Mouse (Mus musculus) left cerebral cortex, adult 2 months (tissue): ENCODE measurements around the gene Gpx7. TPM values are rescaled to one million over a fixed set of nuclear protein-coding genes. Genes with fewer than 3 reads are reported as not detected.
A peak's percentile ranks its signal among the peaks of the same experiment; 100 is the strongest.

Experiments used
- DNase-seq, 2 experiments: peaks; one replicate each; pipeline ENCODE4 v3.0.0; 2021 to 2022; ENCODE audit warnings: low spot score in 2 of 2, mixed read lengths in 1 of 2; ENCODE audit errors: extremely low spot score in 1 of 2
- H3K27ac ChIP-seq: fragments of 200-600 bp; 2 replicates; pipeline ENCODE4 v1.8.1; 2022
- H3K4me3 ChIP-seq: fragments of 200-600 bp; 2 replicates; pipeline ENCODE4 v1.8.1; 2022
- CTCF ChIP-seq: fragments of 200-600 bp; IDR thresholded peaks from 2 replicates; pipeline ENCODE4 v1.8.1; 2022; ENCODE audit warnings: antibody characterized with exemption, mild to moderate bottlenecking, moderate library complexity
- intact Hi-C: fragments of 180-260 bp; cut with DNase I; formaldehyde crosslinking; loops from one replicate; pipeline ENCODE4 v1.15.1; 2025
- total RNA-seq, 2 experiments: library from RNA; stranded (reverse); gene quantifications; 2 replicates each; pipeline ENCODE4 v1.2.3; 2021

The Gpx7 gene
- total RNA-seq, 2 experiments from 2014 or later, result 4.7 to 4.8 TPM

GRCm38 (mm10) chr4:108427719-108428340 is 21.1 kb upstream of the Gpx7 start:
- H3K4me3 ChIP-seq, result no peak overlapping the region
- no peak overlapping the region for H3K27ac ChIP-seq
- intact Hi-C loops, result no loop called here
- no peak for TF ChIP-seq CTCF
- DNase-seq, result no peak

- no peak for DNase-seq
- Histone ChIP-seq H3K4me3 (no peak overlapping the region), H3K27ac (no peak overlapping the region)
- no peak for TF ChIP-seq CTCF
- intact Hi-C loops, result no loop called here
Measured at GRCm38 (mm10) chr4:108424587-108424986, 17.8 kb upstream of the Gpx7 start.

DNA sequence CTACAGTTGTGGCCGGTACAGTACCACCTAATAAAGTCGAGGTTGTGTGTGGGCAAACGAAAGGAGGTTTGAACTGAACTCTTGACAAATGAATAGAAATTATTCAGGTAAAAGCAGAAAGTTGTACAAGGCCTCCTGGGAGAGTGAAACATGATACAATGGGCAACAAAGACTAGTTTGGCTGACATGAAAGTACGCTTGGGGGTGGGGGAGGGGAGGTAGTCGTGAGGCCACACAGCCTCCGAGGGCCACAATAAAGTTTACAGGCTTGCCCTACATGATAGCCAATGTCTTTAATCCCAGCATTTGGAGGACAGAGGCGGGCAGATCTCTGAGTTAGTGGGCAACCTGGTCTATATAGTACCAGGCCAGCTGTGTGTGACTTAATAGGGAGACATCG is 860 bp upstream of the Gpx7 start:
- Histone ChIP-seq H3K27ac (no peak overlapping the region), H3K4me3 (no peak overlapping the region)
- TF ChIP-seq CTCF, result no peak
- intact Hi-C loops, result no loop called here
- DNase-seq, result no peak

DNA sequence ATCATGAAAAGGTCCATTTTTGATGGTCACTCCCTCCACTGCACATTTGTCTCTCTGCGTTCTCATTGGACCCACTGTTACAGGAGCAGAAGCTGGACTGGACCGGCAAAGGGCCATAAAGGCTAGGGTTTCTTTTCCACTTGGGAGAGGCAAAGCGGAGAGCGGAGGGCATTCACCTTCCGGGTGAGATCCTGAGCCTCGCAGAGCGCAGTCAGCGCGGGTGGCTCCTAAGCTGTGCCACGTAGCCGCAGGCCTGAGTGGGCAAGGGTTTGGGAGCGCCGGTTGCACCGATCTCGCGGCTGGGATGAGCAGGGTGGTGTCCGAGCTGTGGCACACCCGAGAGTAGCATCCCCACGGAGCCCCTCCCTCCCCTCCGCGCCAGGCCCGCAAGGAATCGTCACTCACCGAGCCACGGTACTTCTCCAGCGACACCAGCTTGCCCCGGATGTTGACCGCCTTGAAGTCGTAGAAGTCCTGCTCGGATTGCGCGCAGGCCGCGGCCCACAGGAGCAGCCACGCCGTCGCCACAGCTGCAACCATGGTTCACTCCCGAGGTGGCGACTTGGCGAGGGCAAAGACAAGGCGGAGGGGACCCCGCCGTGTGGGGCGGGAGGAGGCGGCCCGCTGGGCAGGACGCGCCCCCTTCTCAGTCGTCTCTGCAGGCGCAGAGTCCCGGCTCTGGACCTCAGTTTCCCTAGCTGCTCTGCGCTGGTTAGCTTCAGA is 462 bp downstream of the Gpx7 start:
- DNase-seq, result peak; percentile 69 to 70
- intact Hi-C loops, result loop anchor here (1.0 kb wide), 1 partner anchor 54 kb away; no protein-coding TSS in a partner anchor
- H3K4me3 ChIP-seq, result peak overlapping the region; percentile 68
- TF ChIP-seq CTCF, result no peak
- peak overlapping the region; percentile 63 for H3K27ac ChIP-seq

- H3K27ac ChIP-seq, result peak overlapping the region; percentile 63
- no peak for TF ChIP-seq CTCF
- no peak for DNase-seq
- intact Hi-C loops, result loop anchor here (1.0 kb wide), 1 partner anchor 55 kb away; no protein-coding TSS in a partner anchor
- H3K4me3 ChIP-seq, result peak overlapping the region; percentile 68
Measured at GRCm38 (mm10) chr4:108405766-108406137, 1.0 kb downstream of the Gpx7 start.

DNA sequence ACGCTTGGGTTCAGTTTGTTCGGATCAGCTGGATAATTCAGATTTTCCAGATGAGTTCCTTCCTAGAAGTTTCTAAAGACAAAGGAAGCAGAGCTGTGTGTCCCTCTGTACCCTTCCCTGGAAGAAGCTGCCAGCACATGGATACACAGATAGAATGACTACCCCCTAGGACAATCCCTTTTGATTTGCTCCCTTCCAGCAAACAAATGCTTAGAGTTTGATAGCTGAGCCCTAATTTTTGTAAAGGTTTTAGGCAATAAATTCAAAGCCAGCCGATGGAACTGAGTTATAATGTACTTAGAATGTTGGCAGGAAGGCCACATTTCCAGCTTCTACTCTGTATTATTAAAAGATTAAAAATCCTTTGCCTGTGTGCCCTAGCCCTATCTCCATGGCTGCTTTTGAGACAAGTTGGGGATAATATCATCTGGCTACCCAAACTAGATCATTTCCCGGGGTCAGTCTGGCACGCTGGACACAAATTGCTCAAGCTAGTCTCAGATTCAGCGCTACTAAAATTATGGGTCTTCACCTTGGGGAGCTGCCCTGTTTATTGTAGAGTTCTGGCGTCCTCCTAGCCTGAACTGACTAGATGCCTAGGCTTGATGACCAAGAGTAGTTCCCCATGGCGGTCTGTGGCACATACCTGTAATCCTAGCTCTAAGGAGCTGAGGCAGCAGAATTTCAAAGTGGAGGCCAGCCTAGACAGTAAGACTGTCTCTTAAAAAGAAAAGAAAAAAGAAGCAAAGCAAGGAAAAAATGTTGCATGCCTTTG is 2.7 kb downstream of the Gpx7 start:
- intact Hi-C loops, result no loop called here
- DNase-seq, result no peak
- Histone ChIP-seq H3K4me3 (no peak overlapping the region), H3K27ac (no peak overlapping the region)
- TF ChIP-seq CTCF, result no peak

- no peak for TF ChIP-seq CTCF
- no peak overlapping the region for H3K27ac ChIP-seq
- intact Hi-C loops, result no loop called here
- no peak overlapping the region for H3K4me3 ChIP-seq
- no peak for DNase-seq
Measured at GRCm38 (mm10) chr4:108400395-108400794, 6.4 kb downstream of the Gpx7 start.

GRCm38 (mm10) chr4:108394236-108394635 is 12.5 kb downstream of the Gpx7 start:
- no peak overlapping the region for H3K4me3 ChIP-seq
- no peak for DNase-seq
- intact Hi-C loops, result no loop called here

GRCm38 (mm10) chr4:108392558-108392957 is 14.2 kb downstream of the Gpx7 start:
- TF ChIP-seq CTCF, result no peak
- Histone ChIP-seq H3K4me3 (no peak overlapping the region), H3K27ac (no peak overlapping the region)
- intact Hi-C loops, result no loop called here
- DNase-seq, result no peak

More at GRCm38 (mm10) chr4:108394236-108394635, 12.5 kb downstream of the Gpx7 start:
- TF ChIP-seq CTCF, result no peak
- H3K27ac ChIP-seq, result no peak overlapping the region

DNA sequence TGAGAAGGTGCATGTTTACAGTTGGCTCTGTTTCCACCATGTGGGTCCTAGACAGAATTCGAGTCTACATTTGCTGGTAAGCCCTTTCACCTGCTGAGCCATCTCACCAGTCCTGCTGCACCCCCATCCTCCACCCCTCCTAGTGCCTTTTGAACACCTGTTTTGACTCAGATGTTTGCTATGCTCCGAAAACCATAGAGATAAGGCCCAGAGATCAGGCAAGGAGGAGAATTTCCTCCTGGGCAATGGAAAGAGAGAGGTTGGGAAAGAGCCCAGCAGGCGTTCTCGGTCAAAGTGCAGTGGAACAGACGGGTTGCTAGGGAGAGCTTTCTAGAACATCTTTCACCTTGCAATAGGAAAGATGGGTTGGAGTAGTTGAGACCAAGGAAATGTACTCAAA is 15.6 kb downstream of the Gpx7 start:
- Histone ChIP-seq H3K27ac (no peak overlapping the region), H3K4me3 (no peak overlapping the region)
- no peak for TF ChIP-seq CTCF
- intact Hi-C loops, result no loop called here
- DNase-seq, result no peak

GRCm38 (mm10) chr4:108388741-108389140 is 18.0 kb downstream of the Gpx7 start:
- Histone ChIP-seq H3K27ac (no peak overlapping the region), H3K4me3 (no peak overlapping the region)
- intact Hi-C loops, result no loop called here
- DNase-seq, result no peak
- no peak for TF ChIP-seq CTCF

DNA sequence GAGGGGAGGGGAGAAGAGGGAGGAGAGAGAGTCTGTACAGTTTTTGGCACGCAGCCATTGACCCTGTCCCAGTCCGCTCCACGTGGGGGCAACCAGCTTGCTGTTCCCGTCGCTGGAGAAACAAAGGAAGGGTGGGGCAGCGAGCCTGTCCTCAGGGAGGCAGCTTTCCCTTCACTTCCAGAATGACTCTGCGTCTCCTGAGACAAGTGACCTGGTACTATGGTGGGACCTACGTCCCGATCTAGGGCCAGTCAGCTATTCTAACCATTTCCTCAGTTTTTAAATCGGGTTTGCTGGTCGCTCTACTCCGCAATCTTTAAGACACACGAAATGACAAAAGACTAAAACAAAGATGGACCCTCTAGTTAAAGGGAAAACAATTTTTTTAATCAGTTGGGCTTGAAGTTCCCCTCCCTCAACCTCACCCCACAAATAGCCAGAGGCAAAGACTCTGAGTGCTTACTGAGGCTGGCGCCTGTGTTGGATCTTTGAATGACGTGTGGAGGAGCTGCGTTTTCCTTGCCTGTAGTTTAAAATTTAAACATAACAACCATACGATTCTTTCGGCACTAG is 19.0 kb downstream of the Gpx7 start:
- H3K4me3 ChIP-seq, result peak overlapping the region; percentile 49
- peak overlapping the region; percentile 38; the same call in 1 of the 2 replicates for H3K27ac ChIP-seq
- peak; percentile 4 for TF ChIP-seq CTCF
- DNase-seq, result peak; percentile 23 to 27
- intact Hi-C loops, result no loop called here
